Mouse (Mus musculus): ENCODE results near the gene Atp2b4.

Atp2b4 gene

GRCm38 (mm10) chr1:133798821-133799415 is 1.9 kb downstream of the Atp2b4 start:
- DNase-seq (ENCODE audit: low spot score in 2 of 2) = no peak

GRCm38 (mm10) chr1:133797979-133798820 is 2.6 kb downstream of the Atp2b4 start:
- peak in 1 of 2 experiments; percentile 46 for DNase-seq (ENCODE audit: low spot score in 2 of 2)

GRCm38 (mm10) chr1:133797327-133797978 is 3.4 kb downstream of the Atp2b4 start:
- no peak for DNase-seq (ENCODE audit: low spot score in 2 of 2)

GRCm38 (mm10) chr1:133793646-133794045 is 7.2 kb downstream of the Atp2b4 start:
- DNase-seq (ENCODE audit: low spot score in 2 of 2) = peak in 1 of 2 experiments; percentile 49

- no peak for DNase-seq (ENCODE audit: low spot score in 2 of 2)
Observed at GRCm38 (mm10) chr1:133790011-133790410, 10.8 kb downstream of the Atp2b4 start.

- no peak for DNase-seq (ENCODE audit: low spot score in 2 of 2)
Observed at GRCm38 (mm10) chr1:133788864-133789263, 12.0 kb downstream of the Atp2b4 start.

- no peak for DNase-seq (ENCODE audit: low spot score in 2 of 2)
Observed at GRCm38 (mm10) chr1:133787500-133788210, 13.2 kb downstream of the Atp2b4 start.

- no peak for DNase-seq (ENCODE audit: low spot score in 2 of 2)
Observed at GRCm38 (mm10) chr1:133784621-133785020, 16.2 kb downstream of the Atp2b4 start.

- no peak for DNase-seq (ENCODE audit: low spot score in 2 of 2)
Observed at GRCm38 (mm10) chr1:133781531-133781930, 19.3 kb downstream of the Atp2b4 start.

- DNase-seq (ENCODE audit: low spot score in 2 of 2) = no peak
Observed at GRCm38 (mm10) chr1:133779043-133779442, 21.8 kb downstream of the Atp2b4 start.

GRCm38 (mm10) chr1:133777651-133778231 is 23.1 kb downstream of the Atp2b4 start:
- DNase-seq (ENCODE audit: low spot score in 2 of 2) = no peak

GRCm38 (mm10) chr1:133772553-133772952 is 28.3 kb downstream of the Atp2b4 start:
- DNase-seq (ENCODE audit: low spot score in 2 of 2) = no peak

- DNase-seq (ENCODE audit: low spot score in 2 of 2) = no peak
Observed at GRCm38 (mm10) chr1:133771831-133772399, 28.9 kb downstream of the Atp2b4 start.

- no peak for DNase-seq (ENCODE audit: low spot score in 2 of 2)
Observed at GRCm38 (mm10) chr1:133767994-133768393, 32.8 kb downstream of the Atp2b4 start.

GRCm38 (mm10) chr1:133766901-133767529 is 33.8 kb downstream of the Atp2b4 start:
- no peak for DNase-seq (ENCODE audit: low spot score in 2 of 2)

- DNase-seq (ENCODE audit: low spot score in 2 of 2) = no peak
Observed at GRCm38 (mm10) chr1:133765376-133765775, 35.5 kb downstream of the Atp2b4 start.

GRCm38 (mm10) chr1:133762946-133763422 is 37.9 kb downstream of the Atp2b4 start:
- DNase-seq (ENCODE audit: low spot score in 2 of 2) = no peak

- no peak for DNase-seq (ENCODE audit: low spot score in 2 of 2)
Observed at GRCm38 (mm10) chr1:133761278-133761677, 39.6 kb downstream of the Atp2b4 start.

- no peak for DNase-seq (ENCODE audit: low spot score in 2 of 2)
Observed at GRCm38 (mm10) chr1:133754317-133754868, 46.4 kb downstream of the Atp2b4 start.

GRCm38 (mm10) chr1:133753325-133753724 is 47.5 kb downstream of the Atp2b4 start:
- no peak for DNase-seq (ENCODE audit: low spot score in 2 of 2)
